Mouse (Mus musculus) G1E (cell line): ENCODE results near the gene Tm2d3. TPM values are rescaled to one million over a fixed set of nuclear protein-coding genes. Genes with fewer than 3 reads are reported as not detected.

ENCODE experiments used
- ATAC-seq: 2 replicates; pipeline ENCODE4 v1.8.0; 2016; ENCODE audit warnings: mild to moderate bottlenecking; ENCODE audit not compliant: insufficient number of reproducible peaks, poor library complexity, low FRiP score, severe bottlenecking; ENCODE audit errors: extremely low read depth
- DNase-seq: peaks from one replicate; pipeline ENCODE4 v3.0.0; 2012; ENCODE audit warnings: low spot score
- H3K27me3 ChIP-seq: 2 replicates; pipeline ENCODE4 v1.6.1; 2012; ENCODE audit warnings: mild to moderate bottlenecking, low read length, inconsistent platforms; ENCODE audit not compliant: insufficient read depth
- H3K36me3 ChIP-seq: replicated peaks from 2 replicates; pipeline ENCODE3; 2012; ENCODE audit warnings: mild to moderate bottlenecking, inconsistent platforms
- H3K4me1 ChIP-seq: 2 replicates; pipeline ENCODE4 v1.6.1; 2012; ENCODE audit warnings: low read depth, low read length, inconsistent platforms, mixed read lengths; ENCODE audit not compliant: insufficient read depth
- H3K4me3 ChIP-seq: 2 replicates; pipeline ENCODE4 v1.5.1; 2012; ENCODE audit warnings: low read depth, mild to moderate bottlenecking, inconsistent platforms, low read length, moderate library complexity, mixed read lengths
- H3K9me3 ChIP-seq: replicated peaks from 2 replicates; pipeline ENCODE4 v1.6.1; 2012; ENCODE audit warnings: inconsistent platforms
- CTCF ChIP-seq: IDR thresholded peaks from 2 replicates; pipeline ENCODE4 v1.5.1; 2012; ENCODE audit warnings: low read depth, low read length, inconsistent platforms, mixed read lengths
- GATA1 ChIP-seq: IDR thresholded peaks from 2 replicates; pipeline ENCODE4 v1.6.1; 2012; ENCODE audit warnings: borderline replicate concordance, low read length, inconsistent platforms, mixed read lengths
- GATA2 ChIP-seq: IDR thresholded peaks from 2 replicates; pipeline ENCODE4 v1.6.1; 2012; ENCODE audit warnings: low read depth, low read length, inconsistent platforms, borderline replicate concordance
- POLR2AphosphoS5 ChIP-seq: IDR thresholded peaks from 2 replicates; pipeline ENCODE4 v1.6.1; 2012; ENCODE audit warnings: low read depth, low read length, inconsistent platforms; ENCODE audit not compliant: insufficient replicate concordance
- TAL1 ChIP-seq: conservative IDR thresholded peaks from 2 replicates; pipeline ENCODE4 v1.6.1; 2012; ENCODE audit warnings: low read depth, low read length, inconsistent platforms, mixed read lengths
- polyA plus RNA-seq: library from polyadenylated mRNA; stranded (reverse); fragments of >175 nt; gene quantifications from 2 replicates; pipeline ENCODE4 v1.2.3, GENCODE M21; 2012
- total RNA-seq, 2 experiments: library from RNA; stranded (forward) in 1 of 2; stranded (reverse) in 1 of 2; fragments of 200-1000 nt in 1 of 2; fragments of >200 nt in 1 of 2; fragmentation: Nextera tagmentation in 1 of 2; gene quantifications; 2 replicates each; pipeline ENCODE4 v1.2.3; 2014 to 2017

Gene Tm2d3
- total and polyA plus RNA-seq, 3 experiments: 8.3 to 51.6 (median 40.6) TPM

GRCm38 (mm10) chr7:65657490-65658120, 33.4 kb upstream of the Tm2d3 start:
- TF ChIP-seq TAL1: peak; percentile 61
- no peak for TF ChIP-seq GATA2
- Histone ChIP-seq H3K4me1 (peaks cover 42% of the 10 kb centered on the region), H3K9me3 (no peaks in the 10 kb centered on the region), H3K4me3 (no peak overlapping the region; the same call in 1 of the 2 replicates), H3K36me3 (peaks cover 89% of the 10 kb centered on the region), H3K27me3 (no peaks in the 10 kb centered on the region)
- DNase-seq: no peak
- peak; percentile 68 for ATAC-seq

GRCm38 (mm10) chr7:65663225-65663790, 27.7 kb upstream of the Tm2d3 start:
- Histone ChIP-seq H3K4me1 (peaks cover 17% of the 10 kb centered on the region), H3K27me3 (no peaks in the 10 kb centered on the region), H3K9me3 (no peaks in the 10 kb centered on the region), H3K4me3 (no peak overlapping the region), H3K36me3 (peaks cover 91% of the 10 kb centered on the region)
- no peak for DNase-seq
- ATAC-seq: no peak
- TF ChIP-seq CTCF: no peak
- no peak for TF ChIP-seq POLR2AphosphoS5
- TF ChIP-seq GATA2: no peak
- TF ChIP-seq GATA1: no peak
- TF ChIP-seq TAL1: no peak

- DNase-seq (no peak), ATAC-seq (no peak)
- no peak overlapping the region for H3K4me3 ChIP-seq
- TF ChIP-seq TAL1 (no peak), CTCF (no peak), GATA1 (no peak), POLR2AphosphoS5 (no peak), GATA2 (no peak)
- H3K27me3 ChIP-seq: no peaks in the 10 kb centered on the region
- peaks cover 12% of the 10 kb centered on the region; the same call in 1 of the 2 replicates for H3K4me1 ChIP-seq
- no peaks in the 10 kb centered on the region for H3K9me3 ChIP-seq
- peaks cover 89% of the 10 kb centered on the region for H3K36me3 ChIP-seq
Measured at GRCm38 (mm10) chr7:65663886-65664285, 27.1 kb upstream of the Tm2d3 start.

- Histone ChIP-seq H3K27me3 (no peaks in the 10 kb centered on the region), H3K4me1 (no peaks in the 10 kb centered on the region), H3K9me3 (no peaks in the 10 kb centered on the region), H3K36me3 (peaks cover 89% of the 10 kb centered on the region), H3K4me3 (no peak overlapping the region)
- TF ChIP-seq GATA1: no peak
- no peak for TF ChIP-seq POLR2AphosphoS5
- no peak for TF ChIP-seq TAL1
- no peak for TF ChIP-seq CTCF
- no peak for TF ChIP-seq GATA2
- no peak for ATAC-seq
- DNase-seq: no peak
Measured at GRCm38 (mm10) chr7:65667491-65667890, 23.5 kb upstream of the Tm2d3 start.

GRCm38 (mm10) chr7:65678050-65678449, 12.9 kb upstream of the Tm2d3 start:
- Histone ChIP-seq H3K36me3 (peaks cover 83% of the 10 kb centered on the region), H3K9me3 (no peaks in the 10 kb centered on the region), H3K4me3 (no peak overlapping the region), H3K4me1 (no peaks in the 10 kb centered on the region), H3K27me3 (no peaks in the 10 kb centered on the region)
- TF ChIP-seq GATA2 (no peak), TAL1 (no peak), CTCF (no peak), GATA1 (no peak)
- DNase-seq: no peak
- no peak for ATAC-seq

- ATAC-seq (no peak), DNase-seq (no peak)
- Histone ChIP-seq H3K4me1 (no peaks in the 10 kb centered on the region), H3K36me3 (peaks cover 84% of the 10 kb centered on the region), H3K27me3 (no peaks in the 10 kb centered on the region), H3K4me3 (no peak overlapping the region), H3K9me3 (no peaks in the 10 kb centered on the region)
- no peak for TF ChIP-seq CTCF
- TF ChIP-seq POLR2AphosphoS5: no peak
- TF ChIP-seq GATA1: no peak
- no peak for TF ChIP-seq GATA2
- TF ChIP-seq TAL1: no peak
Measured at GRCm38 (mm10) chr7:65678900-65679595, 11.9 kb upstream of the Tm2d3 start.
